Mouse (Mus musculus) gastrocnemius, postnatal 4 days (tissue): ENCODE measurements around the gene Gabrb3. TPM values are rescaled to one million over a fixed set of nuclear protein-coding genes. Genes with fewer than 3 reads are reported as not detected.

Source experiments
- DNase-seq, 2 experiments: peaks; one replicate each; pipeline ENCODE4 v3.0.0; 2021 to 2022; ENCODE audit warnings: low spot score in 2 of 2, mixed read lengths in 2 of 2
- long read RNA-seq, 2 experiments: library from polyadenylated mRNA; stranded (forward); transcript quantifications; one replicate each; pipeline ENCODE4 v2.0.0; 2021
- total RNA-seq, 2 experiments: library from RNA; stranded (reverse); gene quantifications; 2 replicates each; pipeline ENCODE4 v1.2.3; 2021

The Gabrb3 gene
- total RNA-seq: 1 to 10 TPM; 1.2 to 2.5 TPM
- long read RNA-seq, experiment 1, full-length matches to known transcripts: 1 of 1 reads
- long read RNA-seq, experiment 1, partial matches to known transcripts: 0 of 1 reads
- long read RNA-seq, experiment 1, other reads (novel, unspliced or antisense): 0 of 1 reads
- long read RNA-seq, experiment 2, full-length matches to known transcripts: 3 of 4 reads
- long read RNA-seq, experiment 2, partial matches to known transcripts: 0 of 4 reads
- long read RNA-seq, experiment 2, other reads (novel, unspliced or antisense): 1 of 4 reads

- DNase-seq: no peak
Measured at GRCm38 (mm10) chr7:57419392-57419791, at the start of gene Gabrb3. Gene Gabrb3 (plus strand): TSS chr7:57419692.

GRCm38 (mm10) chr7:57384112-57384511 lies 35.4 kb upstream of the Gabrb3 start:
- DNase-seq: no peak

DNA sequence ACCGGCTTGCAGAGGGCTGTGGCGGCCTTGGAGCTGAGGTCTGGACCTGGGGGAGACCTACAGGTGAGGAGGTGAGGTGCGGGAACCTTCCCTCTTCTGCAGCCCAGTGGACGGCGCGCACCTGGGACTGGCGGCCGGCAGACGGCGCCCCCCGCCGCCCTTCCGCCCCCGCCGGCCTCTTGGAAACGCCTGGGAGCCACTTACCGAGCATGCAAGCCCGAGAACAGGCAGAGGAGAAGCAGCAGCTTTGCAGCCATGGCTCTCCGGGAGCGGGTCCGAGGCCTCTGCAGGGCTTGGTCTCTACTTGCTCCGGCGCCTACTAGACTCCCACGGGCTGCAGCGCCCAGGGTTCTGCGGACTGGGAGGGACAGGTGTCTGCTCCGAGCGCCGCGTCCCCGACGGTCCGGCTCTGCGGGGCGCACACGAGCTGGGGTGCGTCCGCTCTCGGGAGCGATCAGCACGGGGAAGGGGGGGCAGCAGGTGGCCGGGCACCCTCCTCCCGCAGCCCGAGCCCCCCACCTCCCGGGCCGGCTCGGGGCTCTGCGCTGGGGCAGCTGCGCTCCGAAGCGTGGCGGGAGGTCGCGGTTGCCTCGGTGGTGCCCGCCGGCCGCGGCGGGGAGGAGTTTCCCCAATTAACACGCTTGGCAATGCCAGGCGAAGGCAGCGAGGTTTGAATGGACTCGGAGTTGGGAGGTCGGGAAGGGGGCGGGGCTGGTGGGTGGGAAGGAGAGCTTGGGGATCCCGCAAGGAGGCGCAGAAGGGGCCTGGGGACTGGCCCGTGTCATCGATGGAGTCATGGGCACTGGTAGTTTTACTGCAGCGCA lies 32.8 kb upstream of the Gabrb3 start, which contains the start of gene Gabrg3:
TSS of gene Gabrg3 (minus strand) at position 672 of the 824 bp plus-strand sequence.
- peak; percentile 9 to 17 for DNase-seq

DNA sequence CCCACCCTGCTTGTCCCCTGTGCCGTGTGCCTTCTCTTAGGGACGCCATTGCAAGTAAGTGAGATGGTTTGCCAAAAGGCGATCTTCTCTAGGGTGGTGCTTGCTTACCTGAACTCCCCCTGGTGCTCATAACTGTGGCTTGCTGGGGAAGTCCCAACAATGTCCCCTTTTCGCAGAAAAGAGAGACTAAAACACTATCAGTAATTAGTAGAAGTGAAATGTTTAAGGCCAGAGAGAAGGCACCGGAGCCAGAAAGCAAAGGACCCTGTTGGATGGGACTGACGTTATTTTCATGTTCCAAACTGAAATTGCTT lies 32.2 kb upstream of the Gabrb3 start:
- no peak for DNase-seq

DNA sequence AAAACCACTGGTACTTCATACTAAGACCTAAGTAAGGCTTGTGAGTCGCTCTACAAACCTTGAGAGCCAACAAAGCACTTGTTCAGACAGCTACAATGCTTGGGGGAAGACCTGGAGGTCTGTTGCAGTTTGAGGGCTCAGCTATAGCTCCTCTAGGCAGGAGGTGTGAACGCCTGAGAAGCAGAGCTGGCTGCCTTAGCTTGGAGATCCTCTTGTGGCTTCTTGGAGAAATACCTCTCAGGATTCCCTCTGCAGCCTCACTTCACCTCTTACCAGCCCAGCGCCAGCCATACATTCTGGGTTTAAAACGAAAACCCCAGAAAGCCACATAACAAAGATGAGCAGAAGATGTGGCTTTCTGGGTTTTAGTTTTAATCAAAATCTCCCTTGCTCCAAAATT lies 29.4 kb upstream of the Gabrb3 start:
- no peak for DNase-seq

- no peak for DNase-seq
Measured at GRCm38 (mm10) chr7:57393551-57393950, 25.9 kb upstream of the Gabrb3 start.

DNA sequence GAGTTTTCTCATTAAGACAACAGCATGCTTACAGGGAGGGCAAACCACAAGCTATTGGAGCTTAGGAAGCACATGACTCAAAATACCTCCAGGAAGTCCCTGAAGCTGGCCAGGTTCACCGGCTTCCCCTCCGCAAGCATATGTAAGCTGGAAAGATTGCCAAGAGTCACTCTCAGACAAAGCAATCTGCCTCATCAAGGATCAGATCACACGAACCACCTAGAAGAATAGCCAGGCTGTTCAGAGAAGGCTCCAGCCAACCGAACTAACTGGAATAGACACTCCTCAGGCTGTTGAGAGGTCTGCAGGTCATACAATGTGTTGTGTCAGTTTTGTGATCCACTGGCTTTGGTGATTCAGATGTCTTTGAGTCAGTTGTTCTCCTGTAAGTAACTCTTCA lies 8.3 kb upstream of the Gabrb3 start:
- DNase-seq: no peak

- no peak for DNase-seq
Measured at GRCm38 (mm10) chr7:57412896-57413295, 6.6 kb upstream of the Gabrb3 start.

DNA sequence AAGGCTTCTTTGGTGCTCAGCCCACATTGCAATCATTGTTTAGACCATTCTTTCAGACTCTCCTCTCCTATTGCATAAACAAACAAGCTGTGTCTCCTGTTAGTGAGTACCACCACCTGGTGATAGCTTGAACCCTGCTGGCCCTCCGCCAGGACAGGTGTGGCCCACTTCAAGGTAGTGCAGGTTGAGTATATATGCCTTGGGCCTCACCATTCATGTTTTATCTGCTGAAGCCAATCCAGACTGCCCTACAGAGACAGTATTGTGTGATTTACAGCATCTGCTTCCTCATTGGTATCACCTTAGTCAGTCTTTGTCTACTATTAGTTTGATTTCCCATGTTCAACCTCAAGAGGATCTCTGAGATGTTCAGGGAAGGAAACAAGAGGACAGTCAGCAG lies 1.6 kb downstream of the Gabrb3 start:
- DNase-seq: no peak

GRCm38 (mm10) chr7:57422675-57423074 lies 3.2 kb downstream of the Gabrb3 start:
- DNase-seq: no peak

DNA sequence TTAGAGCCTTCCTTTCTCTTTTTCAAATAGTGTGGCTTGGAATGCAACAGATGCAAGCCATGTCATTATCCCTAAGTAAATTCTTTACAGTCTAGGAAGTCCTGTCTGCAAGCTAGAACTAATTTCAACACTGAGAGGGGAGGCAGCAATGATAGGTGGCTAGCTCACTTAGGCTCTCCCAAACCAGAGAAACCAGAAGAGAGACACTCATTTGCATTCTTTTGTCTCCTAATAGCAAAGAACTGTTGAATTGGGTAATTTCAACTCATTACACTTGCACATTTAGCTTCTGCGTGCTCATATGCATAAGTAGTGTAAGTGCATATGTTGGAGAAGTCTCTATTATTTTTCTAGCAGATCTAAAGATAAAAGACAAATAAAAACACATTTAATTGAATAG lies 28.7 kb downstream of the Gabrb3 start:
- no peak for DNase-seq

GRCm38 (mm10) chr7:57460354-57460753 lies 40.9 kb downstream of the Gabrb3 start:
- no peak for DNase-seq

- DNase-seq: no peak
Measured at GRCm38 (mm10) chr7:57471316-57471715, 51.8 kb downstream of the Gabrb3 start.

DNA sequence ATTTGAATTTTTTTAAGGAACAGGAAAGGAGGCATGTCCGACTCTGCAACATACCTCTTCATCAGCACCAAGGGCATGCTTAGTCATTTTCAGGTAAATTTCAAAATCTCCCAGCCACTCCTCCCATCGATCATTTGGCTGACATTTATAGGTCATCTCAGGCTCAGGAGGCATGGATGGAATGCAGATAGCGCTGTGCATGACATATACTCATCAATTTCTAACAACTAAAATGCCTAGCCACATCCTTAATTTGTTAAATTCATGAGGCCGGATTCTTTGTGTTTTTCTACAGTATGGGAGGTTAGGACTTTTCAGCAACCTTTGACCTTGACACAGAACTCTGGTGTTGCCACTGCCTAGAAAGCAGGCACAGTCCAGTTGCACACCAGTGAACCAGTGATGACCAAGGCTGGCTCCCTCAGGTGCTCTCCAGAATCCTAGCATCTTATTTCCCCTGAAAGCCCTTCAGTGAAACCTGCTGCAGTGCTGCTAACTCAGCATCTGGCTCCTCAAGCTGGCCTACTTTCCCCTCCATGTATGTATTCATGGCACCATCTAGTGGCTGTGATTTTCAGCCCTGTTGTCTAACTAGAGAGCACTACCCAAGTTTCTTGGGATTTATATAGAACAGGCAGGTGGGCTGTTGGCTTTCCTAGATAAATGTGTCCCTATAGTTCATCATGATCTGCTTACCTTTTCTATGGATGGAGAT lies 54.5 kb downstream of the Gabrb3 start:
- DNase-seq: no peak

DNA sequence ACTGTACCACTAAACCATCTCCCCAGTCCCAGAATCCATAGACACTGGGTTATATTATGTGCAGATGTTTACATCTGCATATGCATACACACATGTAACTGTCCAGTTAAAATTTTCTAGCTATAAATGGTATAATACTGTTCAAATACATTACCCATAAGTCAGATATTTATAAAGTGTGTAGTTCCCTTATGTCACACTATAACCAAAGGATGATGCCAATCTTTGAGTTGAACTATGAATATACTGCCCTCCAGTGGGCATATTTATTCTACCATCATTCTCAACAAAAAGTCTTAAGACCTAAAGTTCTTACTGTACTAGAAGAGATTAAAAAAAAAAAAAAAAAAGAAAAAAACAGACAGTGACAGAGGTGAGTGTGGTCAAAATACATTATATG lies 63.4 kb downstream of the Gabrb3 start:
- no peak for DNase-seq

DNA sequence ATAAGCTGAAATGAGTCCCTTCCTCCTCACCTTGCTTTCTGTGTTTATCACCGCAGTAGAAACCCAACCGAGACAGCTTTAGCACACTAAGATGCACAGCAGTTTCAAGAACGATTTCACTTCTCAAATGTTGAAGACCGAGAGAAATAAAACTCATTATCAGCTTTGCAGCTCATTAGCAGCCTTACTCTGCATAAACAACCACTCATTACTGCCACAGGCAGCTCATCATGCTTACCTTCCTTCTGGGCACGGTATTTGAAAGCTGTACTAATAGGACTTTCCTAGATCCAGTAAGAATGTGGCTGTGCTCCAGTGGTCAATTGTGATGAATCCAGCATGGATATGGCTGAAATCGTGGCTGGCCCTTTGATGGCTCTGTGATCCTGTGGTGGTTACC lies 67.4 kb downstream of the Gabrb3 start:
- DNase-seq: no peak

DNA sequence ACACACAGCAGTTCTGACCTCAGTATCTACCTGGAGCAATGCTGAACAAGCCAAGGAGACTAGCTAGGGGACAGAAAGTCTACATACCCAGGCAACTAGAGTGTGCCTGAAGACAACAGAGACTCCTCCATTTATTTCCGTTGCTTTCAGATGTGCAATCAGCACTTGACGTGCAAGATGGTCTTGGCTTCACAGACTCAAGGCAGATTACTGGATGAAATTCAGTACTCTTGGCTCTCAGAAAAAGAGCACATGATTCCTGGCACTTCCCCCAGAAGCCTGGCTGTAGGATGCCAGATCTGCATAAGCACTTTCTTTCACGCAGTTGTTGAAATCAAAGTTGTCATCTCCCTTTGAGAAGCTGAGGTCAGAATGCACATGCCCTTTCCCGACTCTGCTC lies 72.3 kb downstream of the Gabrb3 start:
- DNase-seq: no peak

GRCm38 (mm10) chr7:57502809-57503208 lies 83.3 kb downstream of the Gabrb3 start:
- no peak for DNase-seq

GRCm38 (mm10) chr7:57508860-57509632 lies 89.6 kb downstream of the Gabrb3 start:
- peak in 1 of 2 experiments; percentile 8 for DNase-seq

- DNase-seq: no peak
Measured at GRCm38 (mm10) chr7:57509681-57510141, 90.2 kb downstream of the Gabrb3 start, which contains the start of gene Gabra5. Gene Gabra5 (minus strand): TSS chr7:57510059.

GRCm38 (mm10) chr7:57512955-57513354 lies 93.5 kb downstream of the Gabrb3 start:
- DNase-seq: no peak
